Mouse (Mus musculus) heart, embryonic 15.5 days (tissue): ENCODE data around the gene Izumo2. TPM values are rescaled to one million over a fixed set of nuclear protein-coding genes. Genes with fewer than 3 reads are reported as not detected.
"Not testable (repeated sequence)": the region's sequence is repeated elsewhere in the genome, so short reads cannot be mapped to it uniquely, and the experiment has no call there.

ENCODE experiments used
- ATAC-seq: fragments of 200-750 bp; cut with Nextera tagmentation; replicated peaks from 2 replicates; pipeline ENCODE4 v1.8.0; 2017; ENCODE audit warnings: low read depth, moderate TSS enrichment; ENCODE audit not compliant: insufficient number of reproducible peaks, insufficient read depth, low FRiP score
- H3K27ac ChIP-seq: fragments of 300-500 bp; sonication (generic); 2 replicates; pipeline ENCODE4 v1.5.1; 2015; ENCODE audit warnings: mild to moderate bottlenecking, inconsistent platforms
- H3K27me3 ChIP-seq: fragments of 300-500 bp; sonication (generic); 2 replicates; pipeline ENCODE4 v1.6.1; 2015; ENCODE audit warnings: inconsistent platforms
- H3K36me3 ChIP-seq: fragments of 300-500 bp; sonication (generic); 2 replicates; pipeline ENCODE4 v1.6.1; 2015; ENCODE audit warnings: mild to moderate bottlenecking, inconsistent platforms
- H3K4me1 ChIP-seq: fragments of 300-500 bp; sonication (generic); replicated peaks from 2 replicates; pipeline ENCODE4 v1.6.1; 2015; ENCODE audit warnings: inconsistent platforms
- H3K4me2 ChIP-seq: fragments of 300-500 bp; sonication (generic); 2 replicates; pipeline ENCODE4 v1.6.1; 2015; ENCODE audit warnings: inconsistent platforms, mild to moderate bottlenecking, moderate library complexity
- H3K4me3 ChIP-seq: fragments of 300-500 bp; sonication (generic); 2 replicates; pipeline ENCODE4 v1.5.1; 2015; ENCODE audit warnings: mild to moderate bottlenecking, inconsistent platforms
- H3K9ac ChIP-seq: fragments of 300-500 bp; sonication (generic); 2 replicates; pipeline ENCODE4 v1.6.1; 2015; ENCODE audit warnings: mild to moderate bottlenecking, inconsistent platforms
- H3K9me3 ChIP-seq: fragments of 300-500 bp; sonication (generic); replicated peaks from 2 replicates; pipeline ENCODE4 v1.6.1; 2016; ENCODE audit warnings: inconsistent platforms
- WGBS: fragments of 180-500 bp; shearing (Covaris S2); methylation state at CpG from one replicate; pipeline ENCODE4 v1.1.7; 2015; ENCODE audit warnings: mixed read lengths; 5-methylcytosine and 5-hydroxymethylcytosine counted together
- polyA plus RNA-seq: library from polyadenylated mRNA; unstranded; fragments of >200 nt; fragmentation: Nextera tagmentation; extraction: Ambion mirVana; gene quantifications from 2 replicates; pipeline ENCODE4 v1.2.1, GENCODE M21; 2015

The Izumo2 gene
- polyA plus RNA-seq, 1 experiment from 2014 or later = not detected

DNA sequence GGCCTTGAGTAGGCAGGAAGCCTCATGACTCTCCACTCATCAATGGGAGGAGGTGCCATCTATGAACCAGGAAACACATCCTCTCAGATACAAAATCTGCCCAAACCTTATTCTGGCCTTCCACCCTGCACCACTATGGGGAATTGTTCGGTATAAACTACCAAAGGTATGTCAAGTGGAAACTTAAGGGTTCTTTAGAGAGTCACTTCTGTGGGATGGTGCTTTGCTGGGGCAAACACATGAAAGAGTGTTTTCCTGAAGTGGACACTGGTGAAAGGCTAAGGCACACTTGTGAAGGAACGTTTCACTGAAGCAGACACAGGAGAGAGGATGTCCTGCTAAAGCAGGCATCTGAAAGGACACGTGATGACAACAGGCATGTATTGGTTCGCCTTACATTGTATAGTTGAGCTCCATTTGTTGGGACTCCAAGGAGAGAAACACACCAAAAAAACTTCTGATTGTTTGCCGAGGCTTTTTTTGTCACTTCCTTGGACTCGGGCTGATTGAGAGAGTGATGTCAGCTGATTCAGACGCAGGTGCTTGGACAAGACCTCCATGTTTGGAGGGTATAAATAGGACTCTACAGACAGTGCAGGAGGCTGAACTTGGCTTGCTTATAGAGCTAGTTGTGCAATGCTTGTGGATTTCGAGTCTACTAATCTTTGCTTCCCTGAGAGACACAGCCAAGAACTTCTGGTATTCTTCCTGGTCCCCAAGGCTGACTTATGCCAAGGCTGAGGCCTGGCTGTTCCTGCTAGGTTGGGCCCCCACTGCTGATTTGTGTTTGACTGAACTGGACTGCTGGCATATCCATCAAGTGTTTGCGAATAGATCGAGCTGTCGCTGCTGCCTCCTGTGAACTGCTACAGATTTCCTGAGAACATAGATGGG is 19.8 kb downstream of the Izumo2 start:
- Histone ChIP-seq H3K9ac (no peak overlapping the region), H3K4me1 (no peaks in the 10 kb centered on the region), H3K4me3 (no peak overlapping the region), H3K4me2 (no peak overlapping the region), H3K27me3 (peaks cover 4% of the 10 kb centered on the region; the same call in 1 of the 2 replicates), H3K9me3 (no peaks in the 10 kb centered on the region), H3K27ac (no peak overlapping the region), H3K36me3 (no peaks in the 10 kb centered on the region)
- no peak for ATAC-seq
- 74% methylated on average over 11 of the region's 11 CpGs for WGBS

DNA sequence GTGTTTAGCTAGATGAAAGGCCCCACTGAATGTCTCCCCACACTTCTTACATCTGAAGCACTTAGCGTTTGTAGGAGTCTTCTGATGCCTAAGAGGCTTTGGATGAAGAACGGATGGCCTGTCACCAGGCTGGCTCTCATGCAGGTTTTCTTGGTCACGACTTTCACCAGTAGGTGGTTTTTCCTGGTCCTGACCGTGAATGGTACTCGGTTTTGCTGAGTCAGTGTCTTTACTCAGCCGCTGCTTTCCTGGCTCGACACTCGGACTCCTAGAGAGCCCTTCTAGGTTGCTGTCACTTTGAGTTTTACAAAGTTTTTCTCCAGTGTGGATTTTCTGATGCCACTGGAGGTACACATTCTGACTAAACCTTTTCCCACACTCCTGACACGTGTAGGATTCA is 25.2 kb downstream of the Izumo2 start:
- Histone ChIP-seq H3K36me3 (no peaks in the 10 kb centered on the region), H3K9me3 (no peaks in the 10 kb centered on the region), H3K4me1 (no peaks in the 10 kb centered on the region), H3K27me3 (no peaks in the 10 kb centered on the region), H3K4me3 (no peak overlapping the region), H3K4me2 (no peak overlapping the region), H3K9ac (no peak overlapping the region), H3K27ac (no peak overlapping the region)
- 77% methylated on average over 9 of the region's 9 CpGs for WGBS
- ATAC-seq = no peak

DNA sequence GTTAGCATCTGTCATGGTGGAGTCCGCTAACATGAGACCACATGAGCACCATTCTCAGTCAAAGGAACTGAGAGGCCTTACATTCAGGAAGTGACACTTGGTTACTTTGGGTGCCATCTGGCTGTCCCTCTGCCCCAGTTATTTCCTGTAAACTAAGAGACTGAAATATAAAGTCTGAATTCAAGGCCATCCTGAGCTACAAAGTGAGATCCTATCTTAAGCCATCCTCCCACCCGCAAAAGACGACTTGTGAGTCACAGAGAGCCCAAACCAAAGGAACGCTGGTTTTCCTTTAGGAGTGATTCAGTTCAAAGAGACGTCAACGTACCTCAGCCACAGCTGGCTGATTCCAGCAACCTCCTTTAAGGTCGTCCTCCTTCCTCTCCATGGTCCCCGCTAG is 32.8 kb downstream of the Izumo2 start:
- no peaks in the 10 kb centered on the region for H3K27me3 ChIP-seq
- no peak for ATAC-seq
- H3K4me1 ChIP-seq = peaks cover 10% of the 10 kb centered on the region
- H3K27ac ChIP-seq = no peak overlapping the region
- H3K9me3 ChIP-seq = no peaks in the 10 kb centered on the region
- H3K4me3 ChIP-seq = no peak overlapping the region
- H3K9ac ChIP-seq = no peak overlapping the region
- WGBS = 75% methylated on average over 8 of the region's 8 CpGs
- no peaks in the 10 kb centered on the region for H3K36me3 ChIP-seq
- no peak overlapping the region for H3K4me2 ChIP-seq

DNA sequence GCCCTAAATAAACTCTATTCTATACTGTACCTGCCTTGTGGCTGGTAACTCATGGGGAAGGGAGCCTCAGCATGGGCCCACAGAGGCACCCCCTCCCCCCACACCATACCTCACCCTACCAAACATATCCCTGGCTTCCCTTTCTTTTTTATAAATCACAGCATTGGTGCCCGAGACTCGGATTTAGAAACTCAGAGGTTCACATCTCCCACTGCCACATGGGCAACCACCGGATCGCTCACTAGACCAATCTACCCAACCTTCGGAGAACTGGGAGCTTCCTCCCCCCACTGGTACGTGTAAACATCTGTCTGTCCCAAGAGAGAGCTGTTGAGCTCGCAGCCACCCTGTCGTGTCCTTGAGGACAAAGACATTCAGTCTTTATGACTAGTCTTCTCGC is 35.7 kb downstream of the Izumo2 start:
- Histone ChIP-seq H3K4me1 (peaks cover 21% of the 10 kb centered on the region), H3K4me2 (no peak overlapping the region), H3K27me3 (no peaks in the 10 kb centered on the region), H3K9ac (no peak overlapping the region), H3K36me3 (no peaks in the 10 kb centered on the region), H3K9me3 (no peaks in the 10 kb centered on the region), H3K4me3 (no peak overlapping the region), H3K27ac (no peak overlapping the region)
- ATAC-seq = no peak
- 55% methylated on average over 9 of the region's 9 CpGs for WGBS

- H3K4me2 ChIP-seq = peak overlapping the region; percentile 89
- H3K9me3 ChIP-seq = no peaks in the 10 kb centered on the region
- H3K36me3 ChIP-seq = no peaks in the 10 kb centered on the region
- ATAC-seq = peak; percentile 24; the same call in 1 of the 2 replicates
- peaks cover 25% of the 10 kb centered on the region for H3K4me1 ChIP-seq
- WGBS = 0% methylated on average over 18 of the region's 18 CpGs
- peak overlapping the region; percentile 63 for H3K9ac ChIP-seq
- H3K4me3 ChIP-seq = peak overlapping the region; percentile 52
- no peaks in the 10 kb centered on the region for H3K27me3 ChIP-seq
- H3K27ac ChIP-seq = no peak overlapping the region
Observed at GRCm38 (mm10) chr7:44745076-44745475, 36.5 kb downstream of the Izumo2 start.

DNA sequence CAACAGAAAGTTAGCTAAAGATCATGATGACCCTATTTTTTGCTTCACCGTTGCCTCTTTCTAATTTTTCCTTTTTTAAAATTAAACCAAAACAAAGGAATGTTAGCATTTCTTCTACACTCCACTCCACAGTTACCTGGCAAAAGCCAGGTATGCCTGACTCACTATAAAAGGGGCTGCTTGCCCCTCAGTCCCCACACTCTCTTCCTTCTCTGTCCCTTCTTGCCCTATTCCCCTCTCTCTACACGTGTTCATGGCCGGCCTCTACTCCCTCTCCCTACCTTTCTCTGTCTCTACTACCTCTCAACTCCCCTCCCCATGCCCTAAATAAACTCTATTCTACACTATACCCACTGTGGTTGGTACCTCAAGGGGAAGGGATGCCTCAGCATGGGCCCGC is 38.6 kb downstream of the Izumo2 start:
- WGBS = 66% methylated on average over 4 of the region's 4 CpGs
- H3K27ac ChIP-seq = no peak overlapping the region
- H3K4me1 ChIP-seq = peaks cover 25% of the 10 kb centered on the region
- 0 out of 2 replicates have a peak, but pooled peaks cover 1% of the 10 kb centered on the region for H3K36me3 ChIP-seq
- no peak for ATAC-seq
- peak overlapping the region; percentile 73; the same call in 1 of the 2 replicates for H3K4me3 ChIP-seq
- H3K9me3 ChIP-seq = no peaks in the 10 kb centered on the region
- peak overlapping the region; percentile 69 for H3K4me2 ChIP-seq
- H3K27me3 ChIP-seq = no peaks in the 10 kb centered on the region
- no peak overlapping the region for H3K9ac ChIP-seq

GRCm38 (mm10) chr7:44748101-44749044 is 39.8 kb downstream of the Izumo2 start, which contains the start of gene Vrk3:
Vrk3 (plus strand) TSS chr7:44748413.
- peak within 1 kb of the TSS; percentile 69 for H3K4me2 ChIP-seq

GRCm38 (mm10) chr7:44750950-44751349 is 42.4 kb downstream of the Izumo2 start, which contains the start of gene Zfp473:
Zfp473 (minus strand) TSS chr7:44751050.
- 81% methylated on average over 1 of the region's 1 CpGs for WGBS
- Histone ChIP-seq H3K4me1 (peaks cover 15% of the 10 kb centered on the region), H3K36me3 (peaks cover 38% of the 10 kb centered on the region)
- not testable (repeated sequence) for H3K4me2 ChIP-seq, H3K9ac ChIP-seq, H3K9me3 ChIP-seq, ATAC-seq, H3K27me3 ChIP-seq, H3K4me3 ChIP-seq, H3K27ac ChIP-seq

More at GRCm38 (mm10) chr7:44748101-44749044, 39.8 kb downstream of the Izumo2 start, which contains the start of gene Vrk3:
- Histone ChIP-seq H3K36me3 (peaks cover 12% of the 10 kb centered on the region), H3K4me1 (peaks cover 25% of the 10 kb centered on the region), H3K4me3 (peak within 1 kb of the TSS; percentile 73), H3K9ac (peak within 1 kb of the TSS; percentile 74), H3K27ac (peak within 1 kb of the TSS; percentile 88), H3K27me3 (no peaks in the 10 kb centered on the region), H3K9me3 (no peaks in the 10 kb centered on the region)
- WGBS = under 1% methylated on average over 44 of the region's 44 CpGs
- ATAC-seq = peak; percentile 99

DNA sequence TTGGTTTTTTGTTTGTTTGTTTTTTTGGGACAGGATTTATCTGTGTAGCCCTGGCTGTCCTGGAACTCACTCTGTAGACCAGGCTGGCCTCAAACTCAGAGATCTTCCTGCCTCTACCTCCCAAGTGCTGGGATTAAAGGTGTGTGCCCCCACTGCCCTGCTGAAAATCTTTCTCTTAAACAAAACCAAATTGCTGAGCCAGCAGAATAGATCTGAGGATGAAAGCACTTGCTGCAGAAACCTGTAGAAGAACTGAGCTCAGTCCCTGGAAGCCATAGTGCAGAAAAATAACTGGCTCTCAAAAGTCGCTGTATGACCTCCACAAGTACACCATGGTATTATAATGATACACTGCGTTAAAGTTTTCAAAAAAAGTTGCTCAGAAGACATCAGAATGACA is 48.6 kb downstream of the Izumo2 start:
- WGBS = 73% methylated on average over 2 of the region's 2 CpGs
- Histone ChIP-seq H3K36me3 (peaks cover 87% of the 10 kb centered on the region), H3K4me3 (no peak overlapping the region), H3K27ac (no peak overlapping the region), H3K4me1 (no peaks in the 10 kb centered on the region), H3K4me2 (no peak overlapping the region), H3K27me3 (no peaks in the 10 kb centered on the region), H3K9ac (no peak overlapping the region), H3K9me3 (no peaks in the 10 kb centered on the region)
- ATAC-seq = no peak

- Histone ChIP-seq H3K4me2 (no peak overlapping the region), H3K36me3 (peaks cover 80% of the 10 kb centered on the region), H3K4me3 (no peak overlapping the region), H3K9me3 (no peaks in the 10 kb centered on the region), H3K27me3 (no peaks in the 10 kb centered on the region), H3K9ac (no peak overlapping the region), H3K4me1 (no peaks in the 10 kb centered on the region), H3K27ac (no peak overlapping the region)
- no peak for ATAC-seq
Observed at GRCm38 (mm10) chr7:44760366-44760765, 51.8 kb downstream of the Izumo2 start.

- Histone ChIP-seq H3K9me3 (no peaks in the 10 kb centered on the region), H3K4me1 (no peaks in the 10 kb centered on the region), H3K27me3 (no peaks in the 10 kb centered on the region), H3K4me3 (no peak overlapping the region), H3K36me3 (peaks cover 63% of the 10 kb centered on the region), H3K9ac (no peak overlapping the region), H3K4me2 (no peak overlapping the region), H3K27ac (no peak overlapping the region)
- WGBS = 84% methylated on average over 5 of the region's 5 CpGs
- no peak for ATAC-seq
Observed at GRCm38 (mm10) chr7:44768129-44768528, 59.6 kb downstream of the Izumo2 start.
